Mouse (Mus musculus) CH12.LX (cell line): ENCODE measurements around the gene Shq1. TPM values are rescaled to one million over a fixed set of nuclear protein-coding genes. Genes with fewer than 3 reads are reported as not detected.

ENCODE experiments used
- DNase-seq: peaks from one replicate; pipeline ENCODE4 v3.0.0-alpha.2; 2013; ENCODE audit errors: extremely low read depth
- H3K27ac ChIP-seq: 2 replicates; pipeline ENCODE4 v1.5.1; 2012; ENCODE audit warnings: low read depth, mild to moderate bottlenecking, control low read depth, moderate library complexity; ENCODE audit not compliant: insufficient read depth
- H3K27me3 ChIP-seq: replicated peaks from 2 replicates; pipeline ENCODE3; 2012; ENCODE audit warnings: inconsistent platforms
- H3K36me3 ChIP-seq, 2 experiments: replicated peaks in 1 of 2; 2 replicates each; pipeline versions ENCODE3 to v1.6.1; 2012; ENCODE audit warnings: inconsistent platforms in 1 of 2, low read length in 1 of 2, mild to moderate bottlenecking in 1 of 2, mixed read lengths in 1 of 2, moderate library complexity in 1 of 2; ENCODE audit not compliant: control insufficient read depth in 1 of 2, insufficient read depth in 1 of 2
- H3K4me1 ChIP-seq, 2 experiments: 2 replicates each; pipeline ENCODE4 v1.6.1; 2012; ENCODE audit warnings: inconsistent platforms in 1 of 2, moderate library complexity in 1 of 2; ENCODE audit not compliant: insufficient read depth in 2 of 2, control insufficient read depth in 1 of 2
- H3K4me2 ChIP-seq: 2 replicates; pipeline ENCODE4 v1.6.1; 2012; ENCODE audit warnings: low read depth, mild to moderate bottlenecking, control low read depth; ENCODE audit not compliant: poor library complexity, insufficient read depth, severe bottlenecking
- H3K4me3 ChIP-seq, 3 experiments: fragments of 150-350 bp in 1 of 3; sonication (generic) in 1 of 3; replicated peaks in 1 of 3; 2 replicates each; pipeline versions ENCODE3 to v1.5.1; 2011 to 2012; ENCODE audit warnings: low read depth in 2 of 3, low read length in 2 of 3, mild to moderate bottlenecking in 2 of 3, moderate library complexity in 2 of 3, control low read depth in 1 of 3, improper control_type of control experiment in 1 of 3, inconsistent platforms in 1 of 3, mixed read lengths in 1 of 3; ENCODE audit not compliant: poor library complexity in 1 of 3
- H3K79me2 ChIP-seq: replicated peaks from 2 replicates; pipeline ENCODE4 v1.6.1; 2012; ENCODE audit warnings: mild to moderate bottlenecking, moderate library complexity; ENCODE audit not compliant: control insufficient read depth, poor library complexity, insufficient read depth, severe bottlenecking; ENCODE audit errors: extremely low read depth
- H3K9ac ChIP-seq: 2 replicates; pipeline ENCODE4 v1.6.1; 2012; ENCODE audit warnings: low read depth, mild to moderate bottlenecking, control low read depth, moderate library complexity; ENCODE audit not compliant: insufficient read depth
- H3K9me3 ChIP-seq: replicated peaks from 2 replicates; pipeline ENCODE3; 2012; ENCODE audit warnings: low read length, inconsistent platforms, mixed read lengths
- BHLHE40 ChIP-seq: IDR thresholded peaks from 2 replicates; pipeline ENCODE4 v1.6.1; 2011; ENCODE audit warnings: mild to moderate bottlenecking, low read depth, low read length, improper control_type of control experiment
- CTCF ChIP-seq, 2 experiments: IDR thresholded peaks in 1 of 2; conservative IDR thresholded peaks in 1 of 2; 2 replicates each; pipeline ENCODE4 v1.5.1; 2011 to 2012; ENCODE audit warnings: low read depth in 2 of 2, low read length in 2 of 2, improper control_type of control experiment in 1 of 2, inconsistent platforms in 1 of 2, mild to moderate bottlenecking in 1 of 2, moderate library complexity in 1 of 2
- E2F4 ChIP-seq: IDR thresholded peaks from 2 replicates; pipeline ENCODE4 v1.6.1; 2011; ENCODE audit warnings: low read depth, low read length, improper control_type of control experiment; ENCODE audit not compliant: insufficient replicate concordance
- ELF1 ChIP-seq: IDR thresholded peaks from 2 replicates; pipeline ENCODE4 v1.6.1; 2014; ENCODE audit warnings: low read depth, mild to moderate bottlenecking, inconsistent platforms, low read length, improper control_type of control experiment
- EP300 ChIP-seq: IDR thresholded peaks from 2 replicates; pipeline ENCODE4 v1.6.1; 2011; ENCODE audit warnings: low read length, improper control_type of control experiment
- HCFC1 ChIP-seq: IDR thresholded peaks from 2 replicates; pipeline ENCODE4 v1.6.1; 2012; ENCODE audit warnings: low read depth, mild to moderate bottlenecking, inconsistent platforms, low read length, improper control_type of control experiment
- JUND ChIP-seq: conservative IDR thresholded peaks from 2 replicates; pipeline ENCODE4 v1.6.1; 2011; ENCODE audit warnings: low read depth, low read length, improper control_type of control experiment
- KAT2A ChIP-seq: IDR thresholded peaks from 2 replicates; pipeline ENCODE4 v1.6.1; 2012; ENCODE audit warnings: low read length, improper control_type of control experiment, inconsistent platforms; ENCODE audit not compliant: insufficient replicate concordance
- MEF2A ChIP-seq: IDR thresholded peaks from 2 replicates; pipeline ENCODE4 v1.6.1; 2014; ENCODE audit warnings: low read depth, mild to moderate bottlenecking, inconsistent platforms, low read length, improper control_type of control experiment, borderline replicate concordance
- MXI1 ChIP-seq: IDR thresholded peaks from 2 replicates; pipeline ENCODE4 v1.6.1; 2011; ENCODE audit warnings: mild to moderate bottlenecking, low read depth, low read length, improper control_type of control experiment
- MYC ChIP-seq: IDR thresholded peaks from 2 replicates; pipeline ENCODE4 v1.6.1; 2011; ENCODE audit warnings: low read depth, mild to moderate bottlenecking, improper control_type of control experiment, low read length
- NRF1 ChIP-seq: IDR thresholded peaks from 2 replicates; pipeline ENCODE4 v1.6.1; 2014; ENCODE audit warnings: low read depth, mild to moderate bottlenecking, inconsistent platforms, low read length, improper control_type of control experiment, moderate library complexity
- PAX5 ChIP-seq: IDR thresholded peaks from 2 replicates; pipeline ENCODE4 v1.6.1; 2012; ENCODE audit warnings: low read length, inconsistent platforms, mixed read lengths
- RAD21 ChIP-seq: IDR thresholded peaks from 2 replicates; pipeline ENCODE4 v1.6.1; 2011; ENCODE audit warnings: low read depth, mild to moderate bottlenecking, low read length, improper control_type of control experiment, moderate library complexity
- RCOR1 ChIP-seq: conservative IDR thresholded peaks from 2 replicates; pipeline ENCODE4 v1.6.1; 2012; ENCODE audit warnings: low read depth, mild to moderate bottlenecking, inconsistent platforms, low read length, improper control_type of control experiment
- SIN3A ChIP-seq: IDR thresholded peaks from 2 replicates; pipeline ENCODE4 v1.6.1; 2012; ENCODE audit warnings: low read length, improper control_type of control experiment, inconsistent platforms
- SMC3 ChIP-seq: IDR thresholded peaks from 2 replicates; pipeline ENCODE4 v1.6.1; 2011; ENCODE audit warnings: low read depth, low read length, improper control_type of control experiment
- TCF12 ChIP-seq: IDR thresholded peaks from 2 replicates; pipeline ENCODE4 v1.6.1; 2014; ENCODE audit warnings: low read depth, mild to moderate bottlenecking, inconsistent platforms, low read length, improper control_type of control experiment
- UBTF ChIP-seq: IDR thresholded peaks from 2 replicates; pipeline ENCODE4 v1.6.1; 2012; ENCODE audit warnings: low read depth, mild to moderate bottlenecking, inconsistent platforms, low read length, improper control_type of control experiment, moderate library complexity
- ZKSCAN1 ChIP-seq: IDR thresholded peaks from 2 replicates; pipeline ENCODE4 v1.6.1; 2012; ENCODE audit warnings: low read depth, inconsistent platforms, low read length, improper control_type of control experiment, borderline replicate concordance
- ZMIZ1 ChIP-seq: IDR thresholded peaks from 2 replicates; pipeline ENCODE4 v1.6.1; 2012; ENCODE audit warnings: low read depth, mild to moderate bottlenecking, inconsistent platforms, low read length, improper control_type of control experiment
- ZNF384 ChIP-seq: IDR thresholded peaks from 2 replicates; pipeline ENCODE4 v1.6.1; 2012; ENCODE audit warnings: low read depth, low read length, improper control_type of control experiment, inconsistent platforms
- dilution Hi-C: fragments of 300-500 bp; cut with MboI; formaldehyde crosslinking; loops from 2 replicates; pipeline ENCODE4 v1.14.3; 2020; ENCODE audit warnings: low sequenced_read_pairs; ENCODE audit not compliant: extremely low pct_unique_long_range_greater_than_20kb, extremely low pct_ligation_motif_present
- in situ Hi-C: fragments of 300-500 bp; cut with MboI; formaldehyde crosslinking; loops from 3 replicates; pipeline ENCODE4 v1.14.3; 2019; ENCODE audit warnings: low sequenced_read_pairs, low pct_ligation_motif_present, low pct_unique_long_range_greater_than_20kb, mixed read lengths
- polyA plus RNA-seq: library from polyadenylated mRNA; unstranded; fragments of >175 nt; gene quantifications from 2 replicates; pipeline ENCODE4 v1.2.1, GENCODE M21; 2012; ENCODE audit warnings: low read depth; ENCODE audit not compliant: insufficient read length
- total RNA-seq, 2 experiments: library from RNA; depleted of rRNA; stranded (reverse); fragments of 300-350 nt in 1 of 2; fragments of >200 nt in 1 of 2; gene quantifications; 2 replicates each; pipeline ENCODE4 v1.2.3; 2012 to 2014

The Shq1 gene
- total and polyA plus RNA-seq, 3 experiments = 26.6 to 32.3 (median 32.3) TPM

GRCm38 (mm10) chr6:100542154-100542997 is 128.6 kb downstream of the Shq1 start:
- Histone ChIP-seq H3K9me3 (no peaks in the 10 kb centered on the region), H3K4me1 (peaks cover 0 to 6% of the 10 kb centered on the region in 2 experiments; a peak in 1 of 4 replicates), H3K36me3 (no peaks in the 10 kb centered on the region), H3K27me3 (no peaks in the 10 kb centered on the region), H3K4me2 (no peak overlapping the region), H3K4me3 (no peak overlapping the region), H3K27ac (no peak overlapping the region), H3K79me2 (no peaks in the 10 kb centered on the region), H3K9ac (no peak overlapping the region)
- dilution Hi-C loops (no loop called here), in situ Hi-C loops (no loop called here)
- DNase-seq = no peak
- no peak for TF ChIP-seq UBTF
- TF ChIP-seq HCFC1 = no peak
- TF ChIP-seq ZMIZ1 = no peak

GRCm38 (mm10) chr6:100539698-100540097 is 131.3 kb downstream of the Shq1 start:
- dilution Hi-C loops (no loop called here), in situ Hi-C loops (no loop called here)
- Histone ChIP-seq H3K4me3 (no peak overlapping the region), H3K27ac (no peak overlapping the region), H3K79me2 (no peaks in the 10 kb centered on the region), H3K36me3 (no peaks in the 10 kb centered on the region), H3K4me1 (peaks cover 0 to 6% of the 10 kb centered on the region in 2 experiments; a peak in 1 of 4 replicates), H3K9ac (no peak overlapping the region), H3K4me2 (no peak overlapping the region), H3K27me3 (no peaks in the 10 kb centered on the region), H3K9me3 (no peaks in the 10 kb centered on the region)
- TF ChIP-seq ZNF384 (no peak), SIN3A (no peak), ELF1 (no peak), ZMIZ1 (no peak), E2F4 (no peak), MXI1 (no peak), MYC (no peak), MEF2A (no peak), EP300 (no peak), NRF1 (no peak), JUND (no peak), CTCF (conservative IDR thresholded peaks at IDR 0.05 in 1 of 2, IDR thresholded peaks at IDR 0.05 in 1 of 2; ENCODE audit: low read depth in 2 of 2, low read length in 2 of 2) (peak; percentile 53 to 67), SMC3 (peak; percentile 57), UBTF (no peak), PAX5 (no peak), KAT2A (no peak), RAD21 (peak; percentile 41), TCF12 (no peak), RCOR1 (no peak), ZKSCAN1 (no peak), BHLHE40 (no peak)
- DNase-seq = no peak
